Mouse (Mus musculus): ENCODE results near the gene Olfr390.

DNA sequence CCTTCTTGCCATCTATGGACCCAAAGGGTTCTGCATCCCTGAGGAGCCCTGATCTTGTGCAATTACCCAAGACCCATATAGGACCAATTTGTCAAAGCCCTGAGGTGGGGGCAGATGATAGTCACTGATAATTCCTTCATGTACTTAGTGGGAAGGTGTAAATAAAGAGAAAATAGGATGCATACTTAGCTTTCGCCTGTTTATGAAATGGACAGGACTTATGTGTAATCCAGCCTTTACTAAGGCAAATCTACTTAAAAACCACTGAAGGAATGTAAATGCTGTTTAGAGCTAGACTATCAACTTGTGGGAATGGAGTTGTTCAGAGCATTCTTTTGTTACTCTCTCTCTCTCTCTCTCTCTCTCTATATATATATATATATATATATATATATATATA, 34.2 kb downstream of the Olfr390 start, which contains the start of gene Olfr392:
- TF ChIP-seq CTCF (IDR thresholded peaks at IDR 0.05; ENCODE audit: borderline replicate concordance, control insufficient read depth, extremely low read depth, insufficient read depth, low read length, poor library complexity) (no peak), POLR2A (IDR thresholded peaks at IDR 0.05; ENCODE audit: control insufficient read depth, extremely low read depth, insufficient read depth, low read length, poor library complexity) (no peak)
